Mouse (Mus musculus) C2C12 (cell line): ENCODE data around the gene Hoxb7.

Experiments used
- CEBPB ChIP-seq: IDR thresholded peaks from one replicate; pipeline ENCODE4 v1.6.1; 2011; ENCODE audit warnings: low read depth, mild to moderate bottlenecking, control low read depth, moderate library complexity
- CTCF ChIP-seq: IDR thresholded peaks from one replicate; pipeline ENCODE4 v1.5.1; 2011; ENCODE audit not compliant: control insufficient read depth, insufficient read depth, insufficient read length
- MAX ChIP-seq: IDR thresholded peaks from one replicate; pipeline ENCODE4 v1.6.1; 2011; ENCODE audit warnings: mild to moderate bottlenecking, control low read depth
- MYOG ChIP-seq: IDR thresholded peaks from one replicate; pipeline ENCODE4 v1.6.1; 2011; ENCODE audit not compliant: control insufficient read depth, insufficient read length; ENCODE audit errors: extremely low read depth
- USF1 ChIP-seq: IDR thresholded peaks from one replicate; pipeline ENCODE4 v1.6.1; 2011; ENCODE audit warnings: low read depth, mild to moderate bottlenecking, control low read depth, moderate library complexity

DNA sequence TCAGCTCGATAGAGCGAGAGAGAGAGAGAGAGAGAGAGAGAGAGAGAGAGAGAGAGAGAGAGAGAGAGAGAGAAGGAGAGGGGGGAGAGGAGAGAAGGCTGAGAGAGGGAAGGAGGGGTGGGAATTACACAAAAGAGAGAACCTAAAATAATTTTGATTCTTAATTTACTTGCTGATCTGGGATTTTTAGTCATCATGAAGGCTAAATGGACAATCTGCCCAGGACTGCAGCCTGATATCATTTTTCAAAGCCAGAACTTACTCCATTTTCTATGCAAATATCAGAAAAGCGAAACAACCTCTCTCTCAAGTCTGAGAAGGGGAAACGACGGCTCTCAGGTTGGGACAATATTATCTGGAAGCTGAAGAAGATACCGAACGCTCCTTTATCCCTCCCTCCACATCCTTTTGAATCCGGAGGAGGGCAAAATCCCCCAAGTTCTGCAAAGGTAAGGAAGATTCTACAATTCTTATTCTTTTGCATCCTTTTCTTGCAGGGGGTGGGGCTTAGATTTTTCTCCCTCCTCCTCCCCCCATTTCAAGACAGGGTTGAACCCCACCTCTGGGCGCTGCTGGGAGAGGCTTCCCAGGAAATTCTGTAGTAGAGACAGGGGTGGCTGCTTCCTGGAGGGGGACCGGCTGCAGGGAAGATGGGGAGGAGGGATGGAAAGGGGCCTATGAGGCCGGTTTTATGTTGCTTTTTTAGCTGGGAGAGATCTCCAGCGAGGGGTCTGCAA, 6.3 kb downstream of the Hoxb7 start:
- TF ChIP-seq CTCF: no peak
- TF ChIP-seq MAX: no peak
- TF ChIP-seq USF1: no peak
- no peak for TF ChIP-seq MYOG
- no peak for TF ChIP-seq CEBPB
